Mouse (Mus musculus) mesoderm, embryonic 11.5 days (tissue): Measurements from ENCODE around the gene Ninj1.

Source experiments
- DNase-seq: peaks from one replicate; pipeline ENCODE4 v3.0.0-alpha.2; 2012; ENCODE audit warnings: low read depth, low spot score

Ninj1 gene

GRCm38 (mm10) chr13:49225633-49226032 lies 38.3 kb downstream of the Ninj1 start:
- no peak for DNase-seq

DNA sequence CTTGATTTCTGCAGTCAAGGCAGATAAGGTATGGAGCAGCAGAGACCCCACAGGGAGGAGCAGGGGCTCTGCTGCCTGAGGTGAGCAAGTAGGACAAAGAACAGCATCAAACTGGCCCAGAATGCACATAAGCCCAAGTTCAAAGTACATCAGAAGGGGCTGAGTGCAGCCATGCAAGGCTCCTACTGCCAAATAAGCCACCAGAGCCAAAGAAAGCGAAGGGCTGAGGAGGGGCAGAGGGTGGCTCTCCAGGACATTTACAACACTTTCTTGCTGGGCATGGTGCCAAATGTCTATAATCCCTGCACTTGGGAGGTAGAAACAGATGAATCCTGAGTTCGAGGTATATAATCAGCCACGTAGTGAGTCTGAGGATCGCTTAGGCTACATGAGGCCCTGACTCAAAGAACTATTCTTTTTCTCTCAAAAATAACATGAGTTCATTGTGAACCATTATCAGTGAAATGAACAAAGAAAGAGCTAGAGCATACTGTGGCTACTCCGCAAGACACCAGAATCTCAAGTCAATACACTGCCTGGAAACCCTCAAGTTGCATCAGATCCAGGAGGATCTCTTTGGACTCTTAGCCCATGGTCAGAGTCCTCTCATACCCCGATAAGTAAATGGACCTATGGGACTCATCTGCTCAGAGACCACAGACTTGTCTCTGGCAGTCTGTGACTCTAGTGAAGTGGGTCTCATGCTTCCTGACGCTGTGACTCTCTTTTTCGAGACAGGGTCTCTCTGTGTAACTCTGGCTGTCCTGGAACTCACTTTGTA lies 46.7 kb downstream of the Ninj1 start:
- no peak for DNase-seq

- DNase-seq: no peak
Measured at GRCm38 (mm10) chr13:49234711-49235110, 47.4 kb downstream of the Ninj1 start.

- no peak for DNase-seq
Measured at GRCm38 (mm10) chr13:49237617-49238016, 50.3 kb downstream of the Ninj1 start.

DNA sequence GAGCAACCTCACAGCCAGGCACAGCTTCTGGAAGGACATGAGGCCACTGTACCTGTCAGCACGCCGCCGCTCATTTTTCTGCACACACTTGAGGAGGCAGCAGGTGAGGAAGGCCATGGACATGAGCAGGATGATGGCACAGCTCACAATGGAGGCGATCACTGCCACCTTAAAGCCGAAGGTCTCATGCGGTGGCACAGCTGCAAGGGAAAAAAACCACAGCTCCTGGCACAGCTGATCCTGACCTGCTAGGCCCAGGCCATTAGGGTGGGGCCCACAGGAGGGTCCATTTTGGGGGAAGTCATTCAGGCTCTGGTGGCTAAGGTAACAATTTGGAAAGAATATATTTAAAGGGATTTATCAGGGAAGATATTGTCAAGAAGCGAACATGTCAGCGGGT lies 51.5 kb downstream of the Ninj1 start:
- DNase-seq: no peak

- no peak for DNase-seq
Measured at GRCm38 (mm10) chr13:49242321-49243065, 55.2 kb downstream of the Ninj1 start.

GRCm38 (mm10) chr13:49243492-49243891 lies 56.2 kb downstream of the Ninj1 start:
- DNase-seq: no peak

DNA sequence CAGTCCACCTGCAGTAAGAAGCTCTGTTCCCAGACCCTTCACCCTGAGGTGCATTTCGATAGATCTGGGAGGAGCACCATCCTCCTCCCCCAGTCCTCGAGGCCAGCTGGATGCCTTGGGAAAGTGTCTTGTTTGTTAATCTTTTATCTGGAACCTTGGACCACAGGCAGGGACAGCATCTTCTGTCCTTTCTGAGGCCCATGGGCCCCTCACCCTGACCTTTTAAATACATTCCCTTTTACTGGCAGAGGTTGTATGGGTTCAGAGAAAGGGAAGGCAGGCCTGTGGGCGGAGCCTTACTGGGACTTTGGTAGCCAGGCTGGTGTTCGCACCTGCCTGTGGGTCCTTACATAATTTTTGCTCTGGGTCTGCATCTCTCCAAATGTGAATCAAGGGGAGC lies 58.0 kb downstream of the Ninj1 start:
- no peak for DNase-seq
